Mouse (Mus musculus) intestine, embryonic 14.5 days (tissue): ENCODE data around the gene Kndc1. TPM values are rescaled to one million over a fixed set of nuclear protein-coding genes. Genes with fewer than 3 reads are reported as not detected.

Experiments
- ATAC-seq: fragments of 200-750 bp; cut with Nextera tagmentation; replicated peaks from 2 replicates; pipeline ENCODE4 v1.8.0; 2017; ENCODE audit warnings: low read depth, moderate number of reproducible peaks, moderate TSS enrichment, moderate library complexity; ENCODE audit not compliant: low FRiP score, low TSS enrichment
- DNase-seq: peaks from one replicate; pipeline ENCODE4 v3.0.0-alpha.2; 2018; ENCODE audit warnings: low spot score
- H3K27ac ChIP-seq: fragments of 300-500 bp; sonication (generic); 2 replicates; pipeline ENCODE4 v1.5.1; 2014; ENCODE audit warnings: low read depth, mild to moderate bottlenecking, control low read depth
- H3K27me3 ChIP-seq: fragments of 300-500 bp; sonication (generic); replicated peaks from 2 replicates; pipeline ENCODE4 v1.6.1; 2014; ENCODE audit warnings: low read length, control low read depth; ENCODE audit not compliant: control insufficient read depth, insufficient read depth
- H3K36me3 ChIP-seq: fragments of 300-500 bp; sonication (generic); 2 replicates; pipeline ENCODE4 v1.6.1; 2014; ENCODE audit warnings: low read length, control low read depth; ENCODE audit not compliant: control insufficient read depth, insufficient read depth
- H3K4me1 ChIP-seq: fragments of 300-500 bp; sonication (generic); replicated peaks from 2 replicates; pipeline ENCODE4 v1.6.1; 2014; ENCODE audit warnings: low read length, control low read depth, mixed read lengths; ENCODE audit not compliant: control insufficient read depth, insufficient read depth
- H3K4me2 ChIP-seq: fragments of 300-500 bp; sonication (generic); 2 replicates; pipeline ENCODE4 v1.6.1; 2014; ENCODE audit warnings: low read length
- H3K4me3 ChIP-seq: fragments of 300-500 bp; sonication (generic); 2 replicates; pipeline ENCODE4 v1.5.1; 2014; ENCODE audit warnings: low read depth, low read length, control low read depth, mixed read lengths
- H3K9ac ChIP-seq: fragments of 300-500 bp; sonication (generic); 2 replicates; pipeline ENCODE4 v1.6.1; 2014; ENCODE audit warnings: mild to moderate bottlenecking, low read length
- H3K9me3 ChIP-seq: fragments of 300-500 bp; sonication (generic); 2 replicates; pipeline ENCODE4 v1.6.1; 2016; ENCODE audit warnings: low read length, control low read depth; ENCODE audit not compliant: control insufficient read depth
- WGBS: fragments of 180-500 bp; shearing (Covaris S2); extraction: QIAGEN DNeasy Blood & Tissue Kit; methylation state at CpG from one replicate; pipeline ENCODE4 v1.1.7; 2014; 5-methylcytosine and 5-hydroxymethylcytosine counted together
- polyA plus RNA-seq: library from polyadenylated mRNA; unstranded; fragments of >200 nt; fragmentation: Nextera tagmentation; extraction: Ambion mirVana; gene quantifications from 2 replicates; pipeline ENCODE4 v1.2.1, GENCODE M21; 2014

Gene Kndc1
- polyA plus RNA-seq, 1 experiment from 2014 or later: 0.20 TPM

- no peak overlapping the region for H3K27ac ChIP-seq
- DNase-seq (no peak), ATAC-seq (no peak)
- H3K4me3 ChIP-seq: no peak overlapping the region
- peaks cover 17% of the 10 kb centered on the region for H3K27me3 ChIP-seq
- H3K4me1 ChIP-seq: no peaks in the 10 kb centered on the region
- H3K36me3 ChIP-seq: no peaks in the 10 kb centered on the region
- no peak overlapping the region for H3K9ac ChIP-seq
- no peaks in the 10 kb centered on the region for H3K9me3 ChIP-seq
- no peak overlapping the region for H3K4me2 ChIP-seq
- 58% methylated on average over 5 of the region's 5 CpGs for WGBS
Observed at GRCm38 (mm10) chr7:139937810-139938209, 43.3 kb downstream of the Kndc1 start.

GRCm38 (mm10) chr7:139940476-139941209 lies 46.1 kb downstream of the Kndc1 start:
- Histone ChIP-seq H3K9me3 (no peaks in the 10 kb centered on the region), H3K36me3 (no peaks in the 10 kb centered on the region), H3K4me1 (0 out of 2 replicates have a peak, but pooled peaks cover 4% of the 10 kb centered on the region), H3K4me2 (no peak overlapping the region), H3K27me3 (peaks cover 45% of the 10 kb centered on the region), H3K4me3 (no peak overlapping the region), H3K27ac (no peak overlapping the region), H3K9ac (no peak overlapping the region)
- WGBS: 63% methylated on average over 16 of the region's 16 CpGs
- DNase-seq (no peak), ATAC-seq (no peak)

GRCm38 (mm10) chr7:139943674-139944281 lies 49.3 kb downstream of the Kndc1 start, which contains the start of gene Utf1:
Gene Utf1 (plus strand): TSS chr7:139943789.
- Histone ChIP-seq H3K4me1 (0 out of 2 replicates have a peak, but pooled peaks cover 4% of the 10 kb centered on the region), H3K36me3 (no peaks in the 10 kb centered on the region), H3K9me3 (no peaks in the 10 kb centered on the region), H3K27ac (no peak within 1 kb of the TSS), H3K4me2 (peak within 1 kb of the TSS; percentile 51), H3K4me3 (peak within 1 kb of the TSS; percentile 32), H3K27me3 (peaks cover 65% of the 10 kb centered on the region), H3K9ac (no peak within 1 kb of the TSS)
- 1% methylated on average over 58 of the region's 59 CpGs for WGBS
- DNase-seq (peak; percentile 73), ATAC-seq (peak; percentile 56)

GRCm38 (mm10) chr7:139944291-139945240 lies 50.1 kb downstream of the Kndc1 start:
- H3K4me3 ChIP-seq: peak overlapping the region; percentile 32
- 0 out of 2 replicates have a peak, but pooled peaks cover 4% of the 10 kb centered on the region for H3K4me1 ChIP-seq
- H3K36me3 ChIP-seq: no peaks in the 10 kb centered on the region
- H3K4me2 ChIP-seq: peak overlapping the region; percentile 51
- peaks cover 65% of the 10 kb centered on the region for H3K27me3 ChIP-seq
- peak; percentile 67 for DNase-seq
- H3K9ac ChIP-seq: no peak overlapping the region
- H3K27ac ChIP-seq: no peak overlapping the region
- 3% methylated on average over 68 of the region's 68 CpGs for WGBS
- no peaks in the 10 kb centered on the region for H3K9me3 ChIP-seq
- peak; percentile 54 for ATAC-seq

- WGBS: 27% methylated on average over 5 of the region's 5 CpGs
Observed at GRCm38 (mm10) chr7:139945516-139945915, 51.0 kb downstream of the Kndc1 start.

GRCm38 (mm10) chr7:139946032-139946431 lies 51.5 kb downstream of the Kndc1 start:
- Histone ChIP-seq H3K4me3 (no peak overlapping the region), H3K9ac (no peak overlapping the region), H3K9me3 (no peaks in the 10 kb centered on the region), H3K4me2 (no peak overlapping the region), H3K36me3 (no peaks in the 10 kb centered on the region), H3K27me3 (peaks cover 65% of the 10 kb centered on the region), H3K27ac (no peak overlapping the region), H3K4me1 (0 out of 2 replicates have a peak, but pooled peaks cover 4% of the 10 kb centered on the region)
- ATAC-seq (no peak), DNase-seq (no peak)
- WGBS: 37% methylated on average over 5 of the region's 5 CpGs

More at GRCm38 (mm10) chr7:139945516-139945915, 51.0 kb downstream of the Kndc1 start:
- H3K4me1 ChIP-seq: 0 out of 2 replicates have a peak, but pooled peaks cover 4% of the 10 kb centered on the region
- ATAC-seq (no peak), DNase-seq (no peak)
- peaks cover 65% of the 10 kb centered on the region for H3K27me3 ChIP-seq
- no peak overlapping the region for H3K4me3 ChIP-seq
- no peaks in the 10 kb centered on the region for H3K36me3 ChIP-seq
- H3K27ac ChIP-seq: no peak overlapping the region
- H3K4me2 ChIP-seq: no peak overlapping the region
- no peak overlapping the region for H3K9ac ChIP-seq
- H3K9me3 ChIP-seq: no peaks in the 10 kb centered on the region

- ATAC-seq: peak; percentile 82
- Histone ChIP-seq H3K27ac (peak overlapping the region; percentile 44; the same call in 1 of the 2 replicates), H3K9me3 (no peaks in the 10 kb centered on the region), H3K4me2 (peak overlapping the region; percentile 94), H3K9ac (peak overlapping the region; percentile 51), H3K27me3 (peaks cover 28% of the 10 kb centered on the region), H3K36me3 (no peaks in the 10 kb centered on the region), H3K4me1 (no peaks in the 10 kb centered on the region), H3K4me3 (peak overlapping the region; percentile 64)
- peak; percentile 78 for DNase-seq
- WGBS: 1% methylated on average over 15 of the region's 15 CpGs
Observed at GRCm38 (mm10) chr7:139949893-139950282, 55.4 kb downstream of the Kndc1 start.
